Mouse (Mus musculus): ENCODE measurements at regions not wholly inside any gene's neighbourhood (a gene's known extent, or its start where the extent isn't known, plus 50 kb on each side); places are given as distances from the start of the nearest gene placed in this dataset.
A peak's percentile ranks its signal among the peaks of the same experiment; 100 is the strongest.

- H3K27ac ChIP-seq (ENCODE audit: low read length), result no peak overlapping the region
- H3K9me3 ChIP-seq (ENCODE audit: control insufficient read depth, low read length), result no peaks in the 10 kb centered on the region
- ATAC-seq, result no peak
- H3K4me2 ChIP-seq (ENCODE audit: low read length), result no peak overlapping the region
- no peak overlapping the region for H3K4me3 ChIP-seq (replicated peaks; ENCODE audit: low read length)
- no peaks in the 10 kb centered on the region for H3K27me3 ChIP-seq (replicated peaks; ENCODE audit: control insufficient read depth, insufficient read depth, low read length)
- no peaks in the 10 kb centered on the region; the same call in 1 of the 2 replicates for H3K4me1 ChIP-seq (replicated peaks; ENCODE audit: control insufficient read depth, insufficient read depth, low read length)
- H3K9ac ChIP-seq (replicated peaks; ENCODE audit: low read depth, low read length), result no peak overlapping the region
- H3K36me3 ChIP-seq (ENCODE audit: control insufficient read depth, insufficient read depth), result no peaks in the 10 kb centered on the region
- WGBS, result 40% methylated on average over 4 of the region's 4 CpGs
These were observed 144.8 kb upstream of the Tmtc1 start for GRCm38 (mm10) chr6:148588971-148589370.

DNA sequence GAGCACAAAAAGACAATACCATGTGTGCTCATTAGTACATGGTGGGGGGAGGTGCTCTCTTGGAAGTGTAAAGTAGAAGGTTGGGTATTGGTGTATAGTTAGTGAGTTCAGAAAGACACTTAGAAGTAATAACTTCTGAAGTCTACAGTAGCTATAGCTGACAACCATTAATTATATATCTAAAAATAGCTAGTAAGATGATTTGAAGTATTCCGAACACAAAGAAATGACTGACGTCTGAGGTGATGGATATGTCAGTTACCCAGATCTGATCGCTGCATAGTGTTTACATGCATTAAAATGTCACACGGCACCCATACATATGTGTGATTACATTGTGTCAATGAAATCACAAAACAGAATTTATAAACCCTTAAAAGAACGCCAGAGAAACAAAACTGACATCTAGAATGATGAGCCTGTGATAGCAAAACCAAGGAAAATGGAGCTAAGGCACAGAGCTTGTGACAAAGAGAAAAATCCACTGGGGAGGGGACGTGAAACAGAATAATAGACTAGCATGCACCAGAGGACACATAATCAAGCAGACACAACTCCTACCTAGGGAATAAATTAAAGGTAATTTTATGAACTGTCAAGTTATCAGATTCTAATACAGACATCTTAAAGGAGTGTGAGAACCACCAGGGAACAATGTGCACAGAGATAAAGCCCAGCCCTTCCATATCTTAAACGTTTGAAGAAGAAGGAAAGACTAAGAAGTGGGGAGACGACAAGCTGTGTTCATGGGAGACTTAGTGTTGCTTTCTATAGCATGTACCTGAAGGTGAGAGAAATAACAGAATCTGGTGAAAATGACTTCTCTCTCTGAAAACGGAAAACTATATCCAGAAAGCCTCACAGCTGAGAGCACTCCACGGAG is 142.5 kb upstream of the Tmtc1 start:
- 64% methylated on average over 10 of the region's 10 CpGs for WGBS
- peak; percentile 86 for ATAC-seq
- H3K4me3 ChIP-seq (replicated peaks; ENCODE audit: low read length), result no peak overlapping the region
- H3K36me3 ChIP-seq (ENCODE audit: control insufficient read depth, insufficient read depth), result no peaks in the 10 kb centered on the region
- no peaks in the 10 kb centered on the region for H3K9me3 ChIP-seq (ENCODE audit: control insufficient read depth, low read length)
- no peak overlapping the region for H3K27ac ChIP-seq (ENCODE audit: low read length)
- no peaks in the 10 kb centered on the region; the same call in 1 of the 2 replicates for H3K4me1 ChIP-seq (replicated peaks; ENCODE audit: control insufficient read depth, insufficient read depth, low read length)
- H3K9ac ChIP-seq (replicated peaks; ENCODE audit: low read depth, low read length), result no peak overlapping the region
- no peak overlapping the region for H3K4me2 ChIP-seq (ENCODE audit: low read length)
- H3K27me3 ChIP-seq (replicated peaks; ENCODE audit: control insufficient read depth, insufficient read depth, low read length), result no peaks in the 10 kb centered on the region

GRCm38 (mm10) chr6:148584126-148584525 is 139.9 kb upstream of the Tmtc1 start:
- Histone ChIP-seq H3K27me3 (replicated peaks; ENCODE audit: control insufficient read depth, insufficient read depth, low read length) (no peaks in the 10 kb centered on the region), H3K4me1 (replicated peaks; ENCODE audit: control insufficient read depth, insufficient read depth, low read length) (no peaks in the 10 kb centered on the region; the same call in 1 of the 2 replicates), H3K36me3 (ENCODE audit: control insufficient read depth, insufficient read depth) (no peaks in the 10 kb centered on the region), H3K27ac (ENCODE audit: low read length) (no peak overlapping the region), H3K4me3 (replicated peaks; ENCODE audit: low read length) (no peak overlapping the region), H3K9ac (replicated peaks; ENCODE audit: low read depth, low read length) (no peak overlapping the region), H3K9me3 (ENCODE audit: control insufficient read depth, low read length) (no peaks in the 10 kb centered on the region), H3K4me2 (ENCODE audit: low read length) (no peak overlapping the region)
- ATAC-seq, result no peak
- 88% methylated on average over 2 of the region's 2 CpGs for WGBS

DNA sequence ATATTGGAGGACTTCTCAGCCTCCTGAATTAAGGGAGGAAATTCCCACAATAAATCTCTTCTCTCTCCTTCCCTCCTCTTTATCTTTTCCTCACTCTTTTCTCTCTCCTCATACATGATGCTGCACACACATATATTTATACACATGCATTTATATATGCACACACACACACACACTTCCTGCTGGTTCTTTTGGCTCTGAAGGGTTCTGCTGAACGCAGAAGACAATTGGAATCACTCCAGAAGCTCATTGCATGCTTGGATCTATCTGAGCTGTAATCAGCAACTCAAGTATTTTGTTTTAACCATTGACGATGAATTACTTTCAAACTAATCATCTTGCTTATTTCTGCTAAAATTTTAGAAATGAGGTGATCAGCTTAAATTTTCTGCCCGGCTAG is 134.1 kb upstream of the Tmtc1 start:
- no peak overlapping the region for H3K4me2 ChIP-seq (ENCODE audit: low read length)
- WGBS, result 37% methylated on average over 3 of the region's 3 CpGs
- no peaks in the 10 kb centered on the region for H3K27me3 ChIP-seq (replicated peaks; ENCODE audit: control insufficient read depth, insufficient read depth, low read length)
- no peaks in the 10 kb centered on the region for H3K36me3 ChIP-seq (ENCODE audit: control insufficient read depth, insufficient read depth)
- no peak overlapping the region for H3K4me3 ChIP-seq (replicated peaks; ENCODE audit: low read length)
- peak overlapping the region; percentile 8; the same call in 1 of the 2 replicates for H3K27ac ChIP-seq (ENCODE audit: low read length)
- peaks cover 2% of the 10 kb centered on the region; the same call in 1 of the 2 replicates for H3K4me1 ChIP-seq (replicated peaks; ENCODE audit: control insufficient read depth, insufficient read depth, low read length)
- ATAC-seq, result peak; percentile 66
- H3K9ac ChIP-seq (replicated peaks; ENCODE audit: low read depth, low read length), result no peak overlapping the region
- H3K9me3 ChIP-seq (ENCODE audit: control insufficient read depth, low read length), result no peaks in the 10 kb centered on the region

DNA sequence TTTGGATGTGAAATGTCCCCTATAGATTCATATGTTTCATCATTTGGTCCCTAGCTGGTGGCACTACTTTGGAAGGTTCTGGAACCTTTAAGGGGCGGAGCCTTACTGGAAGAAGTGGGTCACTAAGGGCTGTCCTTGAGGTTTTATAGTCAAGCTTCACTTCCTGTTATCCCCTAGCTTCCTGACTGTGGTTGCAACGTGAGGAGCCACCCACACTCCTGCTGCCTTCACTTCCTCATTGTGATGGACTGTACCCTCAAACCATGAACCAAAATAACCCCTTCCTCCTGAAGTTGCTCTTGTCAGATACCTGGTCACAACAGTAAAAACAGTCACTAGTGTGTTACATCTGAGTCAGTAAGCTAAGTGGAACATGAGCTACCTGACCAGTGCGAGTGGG is 133.5 kb upstream of the Tmtc1 start:
- Histone ChIP-seq H3K9ac (replicated peaks; ENCODE audit: low read depth, low read length) (no peak overlapping the region), H3K4me1 (replicated peaks; ENCODE audit: control insufficient read depth, insufficient read depth, low read length) (peaks cover 2% of the 10 kb centered on the region; the same call in 1 of the 2 replicates), H3K36me3 (ENCODE audit: control insufficient read depth, insufficient read depth) (no peaks in the 10 kb centered on the region), H3K4me3 (replicated peaks; ENCODE audit: low read length) (no peak overlapping the region), H3K27me3 (replicated peaks; ENCODE audit: control insufficient read depth, insufficient read depth, low read length) (no peaks in the 10 kb centered on the region), H3K27ac (ENCODE audit: low read length) (0 out of 2 replicates have a peak overlapping the region, but pooled peaks have one; percentile 8), H3K4me2 (ENCODE audit: low read length) (no peak overlapping the region), H3K9me3 (ENCODE audit: control insufficient read depth, low read length) (no peaks in the 10 kb centered on the region)
- WGBS, result 83% methylated on average over 3 of the region's 3 CpGs
- no peak for ATAC-seq

GRCm38 (mm10) chr6:148574742-148575453 is 130.7 kb upstream of the Tmtc1 start:
- Histone ChIP-seq H3K27me3 (replicated peaks; ENCODE audit: control insufficient read depth, insufficient read depth, low read length) (no peaks in the 10 kb centered on the region), H3K9ac (replicated peaks; ENCODE audit: low read depth, low read length) (no peak overlapping the region), H3K4me1 (replicated peaks; ENCODE audit: control insufficient read depth, insufficient read depth, low read length) (peaks cover 2% of the 10 kb centered on the region), H3K36me3 (ENCODE audit: control insufficient read depth, insufficient read depth) (no peaks in the 10 kb centered on the region), H3K4me2 (ENCODE audit: low read length) (no peak overlapping the region), H3K9me3 (ENCODE audit: control insufficient read depth, low read length) (no peaks in the 10 kb centered on the region), H3K4me3 (replicated peaks; ENCODE audit: low read length) (no peak overlapping the region), H3K27ac (ENCODE audit: low read length) (no peak overlapping the region)
- 77% methylated on average over 7 of the region's 7 CpGs for WGBS
- no peak for ATAC-seq

DNA sequence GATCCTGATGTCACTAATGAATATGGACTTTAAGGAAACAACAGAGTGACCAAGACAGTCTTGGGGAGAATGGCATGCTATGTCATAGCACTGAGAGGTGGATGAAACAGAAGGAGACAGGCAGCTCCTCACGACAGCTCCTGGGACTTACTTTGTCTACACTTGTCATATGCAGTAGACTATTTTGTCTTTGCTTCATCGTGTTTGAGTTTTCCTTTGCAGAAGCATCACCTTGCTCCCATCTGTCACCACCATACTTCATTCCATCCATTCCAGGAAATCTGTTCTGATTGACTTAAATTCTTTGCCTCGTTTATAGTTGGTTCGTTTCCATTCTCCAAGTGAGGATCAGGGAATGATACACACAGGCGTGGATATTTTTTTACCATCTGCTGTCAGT is 128.0 kb upstream of the Tmtc1 start:
- peak; percentile 68 for ATAC-seq
- H3K27ac ChIP-seq (ENCODE audit: low read length), result peak overlapping the region; percentile 68
- H3K4me2 ChIP-seq (ENCODE audit: low read length), result no peak overlapping the region
- no peaks in the 10 kb centered on the region for H3K36me3 ChIP-seq (ENCODE audit: control insufficient read depth, insufficient read depth)
- H3K4me3 ChIP-seq (replicated peaks; ENCODE audit: low read length), result no peak overlapping the region
- no peaks in the 10 kb centered on the region; the same call in 1 of the 2 replicates for H3K4me1 ChIP-seq (replicated peaks; ENCODE audit: control insufficient read depth, insufficient read depth, low read length)
- H3K9ac ChIP-seq (replicated peaks; ENCODE audit: low read depth, low read length), result no peak overlapping the region
- WGBS, result 59% methylated on average over 5 of the region's 5 CpGs
- H3K27me3 ChIP-seq (replicated peaks; ENCODE audit: control insufficient read depth, insufficient read depth, low read length), result no peaks in the 10 kb centered on the region
- H3K9me3 ChIP-seq (ENCODE audit: control insufficient read depth, low read length), result no peaks in the 10 kb centered on the region

DNA sequence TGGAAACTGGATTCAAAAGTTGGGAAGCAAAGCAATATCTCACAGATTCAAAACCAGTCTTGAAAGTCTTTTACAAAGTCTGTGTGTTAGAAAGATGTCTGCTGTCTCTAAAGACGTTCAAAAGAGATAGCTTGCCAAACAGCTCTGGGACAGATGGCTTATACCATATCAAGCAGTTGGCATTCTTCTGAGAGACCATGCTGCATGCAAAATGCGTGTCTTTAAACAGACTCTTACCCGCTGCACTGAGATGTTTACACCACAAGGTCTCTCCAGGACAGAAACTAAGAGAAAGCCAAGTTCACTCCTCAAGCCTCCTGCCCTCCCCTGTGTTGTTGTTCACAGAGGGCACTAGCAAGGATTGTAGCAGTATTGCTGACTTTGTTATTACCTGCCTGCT is 127.5 kb upstream of the Tmtc1 start:
- H3K4me3 ChIP-seq (replicated peaks; ENCODE audit: low read length), result no peak overlapping the region
- H3K27me3 ChIP-seq (replicated peaks; ENCODE audit: control insufficient read depth, insufficient read depth, low read length), result no peaks in the 10 kb centered on the region
- H3K4me2 ChIP-seq (ENCODE audit: low read length), result no peak overlapping the region
- 36% methylated on average over 3 of the region's 3 CpGs for WGBS
- peak overlapping the region; percentile 68 for H3K27ac ChIP-seq (ENCODE audit: low read length)
- no peaks in the 10 kb centered on the region for H3K9me3 ChIP-seq (ENCODE audit: control insufficient read depth, low read length)
- no peak overlapping the region for H3K9ac ChIP-seq (replicated peaks; ENCODE audit: low read depth, low read length)
- no peaks in the 10 kb centered on the region for H3K36me3 ChIP-seq (ENCODE audit: control insufficient read depth, insufficient read depth)
- no peaks in the 10 kb centered on the region; the same call in 1 of the 2 replicates for H3K4me1 ChIP-seq (replicated peaks; ENCODE audit: control insufficient read depth, insufficient read depth, low read length)
- ATAC-seq, result peak; percentile 91

GRCm38 (mm10) chr6:148564146-148564545 is 120.0 kb upstream of the Tmtc1 start:
- WGBS, result 8% methylated on average over 2 of the region's 2 CpGs
- 0 out of 2 replicates have a peak, but pooled peaks have one; percentile 18 for ATAC-seq
- H3K27ac ChIP-seq (ENCODE audit: low read length), result no peak overlapping the region
- no peak overlapping the region for H3K9ac ChIP-seq (replicated peaks; ENCODE audit: low read depth, low read length)
- no peak overlapping the region for H3K4me3 ChIP-seq (replicated peaks; ENCODE audit: low read length)
- H3K36me3 ChIP-seq (ENCODE audit: control insufficient read depth, insufficient read depth), result no peaks in the 10 kb centered on the region
- H3K9me3 ChIP-seq (ENCODE audit: control insufficient read depth, low read length), result no peaks in the 10 kb centered on the region
- no peak overlapping the region for H3K4me2 ChIP-seq (ENCODE audit: low read length)
- peaks cover 4% of the 10 kb centered on the region; the same call in 1 of the 2 replicates for H3K4me1 ChIP-seq (replicated peaks; ENCODE audit: control insufficient read depth, insufficient read depth, low read length)
- H3K27me3 ChIP-seq (replicated peaks; ENCODE audit: control insufficient read depth, insufficient read depth, low read length), result no peaks in the 10 kb centered on the region
